Mouse (Mus musculus): ENCODE measurements around the gene Cyp2b9.
"Not testable (repeated sequence)": the region's sequence is repeated elsewhere in the genome, so short reads cannot be mapped to it uniquely, and the experiment has no call there.

DNA sequence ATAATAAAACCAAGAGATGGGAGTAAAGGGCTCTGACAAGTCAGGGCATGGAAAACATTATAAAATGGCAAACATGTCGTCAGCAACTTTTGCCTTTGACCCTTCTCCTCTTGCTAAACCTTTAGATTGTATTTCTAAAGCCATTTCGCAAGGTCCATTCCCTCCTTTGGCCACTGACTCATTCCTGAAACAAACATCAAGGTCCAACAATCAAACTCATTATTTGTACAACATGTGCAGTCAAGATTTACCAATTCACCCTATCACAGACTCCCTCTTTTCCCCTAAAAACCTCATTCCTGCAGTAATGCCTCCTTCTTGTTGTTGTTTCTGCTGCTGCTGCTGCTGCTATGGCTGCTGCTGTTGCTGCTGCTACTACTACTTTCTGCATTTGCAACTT, 33.6 kb upstream of the Cyp2b9 start:
- TF ChIP-seq POLR2A (IDR thresholded peaks at IDR 0.05; ENCODE audit: low read depth, low read length); CTCF (conservative IDR thresholded peaks at IDR 0.05; ENCODE audit: insufficient read depth, insufficient read length, low read depth, low read length): not testable (repeated sequence)
